Mouse (Mus musculus) embryonic facial prominence, embryonic 12.5 days (tissue): ENCODE measurements around the gene Arfgap2. TPM values are rescaled to one million over a fixed set of nuclear protein-coding genes. Genes with fewer than 3 reads are reported as not detected.

Source experiments
- ATAC-seq: fragments of 200-750 bp; cut with Nextera tagmentation; 2 replicates; pipeline ENCODE4 v1.8.0; 2017; ENCODE audit not compliant: insufficient number of reproducible peaks, insufficient read depth, low FRiP score, low TSS enrichment
- H3K27ac ChIP-seq: fragments of 300-500 bp; sonication (generic); 2 replicates; pipeline ENCODE4 v1.5.1; 2016; ENCODE audit warnings: mild to moderate bottlenecking
- H3K27me3 ChIP-seq: fragments of 300-500 bp; sonication (generic); 2 replicates; pipeline ENCODE4 v1.6.1; 2016; ENCODE audit warnings: mild to moderate bottlenecking, moderate library complexity
- H3K36me3 ChIP-seq: fragments of 300-500 bp; sonication (generic); 2 replicates; pipeline ENCODE4 v1.6.1; 2016; ENCODE audit warnings: mild to moderate bottlenecking
- H3K4me1 ChIP-seq: fragments of 300-500 bp; sonication (generic); 2 replicates; pipeline ENCODE4 v1.6.1; 2016
- H3K4me2 ChIP-seq: fragments of 300-500 bp; sonication (generic); replicated peaks from 2 replicates; pipeline ENCODE4 v1.6.1; 2016; ENCODE audit warnings: mild to moderate bottlenecking, moderate library complexity
- H3K4me3 ChIP-seq: fragments of 300-500 bp; sonication (generic); 2 replicates; pipeline ENCODE4 v1.5.1; 2016; ENCODE audit warnings: mild to moderate bottlenecking
- H3K9ac ChIP-seq: fragments of 300-500 bp; sonication (generic); 2 replicates; pipeline ENCODE4 v1.6.1; 2016; ENCODE audit warnings: mild to moderate bottlenecking, moderate library complexity
- H3K9me3 ChIP-seq: fragments of 300-500 bp; sonication (generic); 2 replicates; pipeline ENCODE4 v1.6.1; 2016; ENCODE audit warnings: mild to moderate bottlenecking, moderate library complexity
- WGBS: fragments of 180-500 bp; shearing (Covaris S2); methylation state at CpG from one replicate; pipeline ENCODE4 v1.1.7; 2016; 5-methylcytosine and 5-hydroxymethylcytosine counted together
- polyA plus RNA-seq: library from polyadenylated mRNA; unstranded; fragments of >200 nt; fragmentation: Nextera tagmentation; extraction: Ambion mirVana; gene quantifications from 2 replicates; pipeline ENCODE4 v1.2.1, GENCODE M21; 2016

Arfgap2 gene
- polyA plus RNA-seq, 1 experiment from 2014 or later: 95.9 TPM

DNA sequence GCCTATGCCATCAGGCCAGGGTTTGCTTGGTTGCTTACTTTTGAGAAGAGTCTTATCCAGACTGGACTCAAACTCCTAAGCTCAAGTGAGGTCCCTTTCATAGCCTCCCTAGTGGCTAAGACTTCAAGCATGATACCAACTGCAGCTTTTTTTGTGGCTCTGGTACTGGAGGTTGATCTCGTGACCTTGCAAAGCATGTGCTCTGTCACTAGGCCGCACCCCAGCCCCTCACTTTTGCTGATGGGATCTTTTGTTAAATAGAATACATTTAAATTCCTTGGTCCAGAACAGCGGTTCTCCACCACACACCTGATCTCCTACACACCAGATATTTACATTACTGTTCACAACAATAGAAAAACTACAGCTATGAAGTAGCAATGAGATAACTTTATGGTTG, 29.5 kb downstream of the Arfgap2 start:
- Histone ChIP-seq H3K9ac (no peak overlapping the region), H3K4me2 (no peak overlapping the region), H3K4me1 (peaks cover 15% of the 10 kb centered on the region), H3K27ac (no peak overlapping the region), H3K9me3 (no peaks in the 10 kb centered on the region), H3K36me3 (no peaks in the 10 kb centered on the region), H3K4me3 (no peak overlapping the region), H3K27me3 (no peaks in the 10 kb centered on the region)
- 88% methylated on average over 3 of the region's 3 CpGs for WGBS
- no peak for ATAC-seq

GRCm38 (mm10) chr2:91295895-91296294, 31.1 kb downstream of the Arfgap2 start:
- no peak overlapping the region for H3K4me2 ChIP-seq
- H3K9me3 ChIP-seq: no peaks in the 10 kb centered on the region
- H3K4me3 ChIP-seq: no peak overlapping the region
- H3K27me3 ChIP-seq: no peaks in the 10 kb centered on the region
- no peak overlapping the region for H3K27ac ChIP-seq
- H3K36me3 ChIP-seq: no peaks in the 10 kb centered on the region
- ATAC-seq: no peak
- H3K4me1 ChIP-seq: peaks cover 17% of the 10 kb centered on the region
- H3K9ac ChIP-seq: no peak overlapping the region
- WGBS: 90% methylated on average over 5 of the region's 5 CpGs

GRCm38 (mm10) chr2:91299156-91299555, 34.4 kb downstream of the Arfgap2 start:
- no peak overlapping the region for H3K27ac ChIP-seq

GRCm38 (mm10) chr2:91300784-91301183, 36.0 kb downstream of the Arfgap2 start:
- ATAC-seq: no peak
- Histone ChIP-seq H3K9ac (no peak overlapping the region), H3K4me2 (no peak overlapping the region), H3K9me3 (no peaks in the 10 kb centered on the region), H3K27ac (no peak overlapping the region), H3K36me3 (0 out of 2 replicates have a peak, but pooled peaks cover 3% of the 10 kb centered on the region), H3K27me3 (no peaks in the 10 kb centered on the region), H3K4me3 (no peak overlapping the region), H3K4me1 (0 out of 2 replicates have a peak, but pooled peaks cover 7% of the 10 kb centered on the region)
- 97% methylated on average over 2 of the region's 2 CpGs for WGBS

More at GRCm38 (mm10) chr2:91299156-91299555, 34.4 kb downstream of the Arfgap2 start:
- Histone ChIP-seq H3K36me3 (0 out of 2 replicates have a peak, but pooled peaks cover 2% of the 10 kb centered on the region), H3K4me1 (0 out of 2 replicates have a peak, but pooled peaks cover 7% of the 10 kb centered on the region), H3K9ac (no peak overlapping the region), H3K27me3 (no peaks in the 10 kb centered on the region), H3K4me2 (no peak overlapping the region), H3K4me3 (no peak overlapping the region), H3K9me3 (no peaks in the 10 kb centered on the region)
- WGBS: 54% methylated on average over 3 of the region's 3 CpGs
- no peak for ATAC-seq

- Histone ChIP-seq H3K9ac (no peak overlapping the region), H3K27me3 (no peaks in the 10 kb centered on the region), H3K27ac (no peak overlapping the region), H3K36me3 (0 out of 2 replicates have a peak, but pooled peaks cover 3% of the 10 kb centered on the region), H3K4me2 (no peak overlapping the region), H3K9me3 (no peaks in the 10 kb centered on the region), H3K4me1 (0 out of 2 replicates have a peak, but pooled peaks cover 7% of the 10 kb centered on the region), H3K4me3 (no peak overlapping the region)
- ATAC-seq: no peak
- 95% methylated on average over 2 of the region's 2 CpGs for WGBS
Observed at GRCm38 (mm10) chr2:91301836-91302235, 37.1 kb downstream of the Arfgap2 start.

DNA sequence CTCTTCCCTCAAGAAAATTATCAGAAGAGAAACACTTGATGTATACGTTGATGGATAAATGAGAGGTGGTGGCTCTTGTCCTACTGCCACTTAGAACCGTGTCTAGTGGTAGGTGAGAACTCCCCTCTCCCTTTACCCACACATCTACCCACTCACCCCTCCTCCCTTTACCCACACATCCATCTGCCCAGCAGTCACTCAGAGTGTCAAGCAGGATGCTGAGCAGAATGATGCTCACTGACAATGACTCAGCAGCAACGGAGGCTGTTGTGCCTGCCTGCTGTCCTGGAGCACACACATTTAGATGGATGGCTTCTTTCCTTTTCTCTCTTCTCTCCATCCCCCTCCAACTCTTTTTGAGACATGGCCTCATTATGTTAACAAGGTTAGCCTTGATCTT, 38.1 kb downstream of the Arfgap2 start:
- Histone ChIP-seq H3K4me3 (no peak overlapping the region), H3K9me3 (no peaks in the 10 kb centered on the region), H3K36me3 (0 out of 2 replicates have a peak, but pooled peaks cover 3% of the 10 kb centered on the region), H3K9ac (no peak overlapping the region), H3K4me2 (no peak overlapping the region), H3K4me1 (0 out of 2 replicates have a peak, but pooled peaks cover 7% of the 10 kb centered on the region), H3K27me3 (no peaks in the 10 kb centered on the region), H3K27ac (no peak overlapping the region)
- no peak for ATAC-seq
- WGBS: 81% methylated on average over 3 of the region's 3 CpGs

DNA sequence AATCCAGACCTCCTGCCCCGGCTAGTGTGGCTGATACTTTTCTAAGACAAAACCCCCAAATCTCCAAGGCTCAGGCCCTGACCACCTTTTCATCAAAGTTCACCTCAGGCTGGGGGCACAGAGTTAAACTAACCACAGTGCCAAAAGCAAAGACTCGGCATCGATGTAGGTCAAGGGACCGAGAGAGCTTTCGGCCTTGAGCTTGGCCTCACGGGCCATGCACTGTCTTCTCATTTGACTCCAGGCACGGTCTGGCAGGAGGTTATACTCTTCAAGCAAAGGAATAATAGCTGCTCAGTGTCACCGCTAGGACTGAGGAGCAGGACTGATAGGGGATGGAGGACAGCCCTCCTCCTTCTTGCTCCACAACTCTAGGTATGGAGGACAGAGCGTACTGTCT, 41.2 kb downstream of the Arfgap2 start:
- Histone ChIP-seq H3K27me3 (no peaks in the 10 kb centered on the region), H3K4me2 (no peak overlapping the region), H3K9me3 (no peaks in the 10 kb centered on the region), H3K4me3 (no peak overlapping the region), H3K27ac (no peak overlapping the region), H3K36me3 (0 out of 2 replicates have a peak, but pooled peaks cover 3% of the 10 kb centered on the region), H3K9ac (no peak overlapping the region), H3K4me1 (peaks cover 9% of the 10 kb centered on the region)
- ATAC-seq: no peak
- 92% methylated on average over 9 of the region's 9 CpGs for WGBS

DNA sequence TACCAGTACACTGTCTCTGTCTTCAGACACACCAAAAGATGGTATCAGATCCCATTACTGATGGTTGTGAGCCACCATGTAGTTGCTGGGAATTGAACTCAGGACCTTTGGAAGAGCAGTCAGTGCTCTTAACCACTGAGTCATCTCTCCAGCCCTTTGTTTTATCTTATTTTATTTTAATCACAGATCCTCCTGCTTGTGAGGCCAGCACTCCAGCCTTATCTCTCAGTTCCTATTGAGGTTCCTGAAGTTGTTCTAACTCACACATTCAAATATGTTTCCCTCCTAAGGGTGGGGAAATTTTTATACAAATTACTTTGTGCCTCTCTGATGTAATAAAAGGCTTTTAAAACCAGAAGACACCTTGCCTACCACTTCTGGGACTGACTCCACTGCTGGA, 41.8 kb downstream of the Arfgap2 start:
- Histone ChIP-seq H3K27me3 (no peaks in the 10 kb centered on the region), H3K4me1 (peaks cover 9% of the 10 kb centered on the region), H3K36me3 (0 out of 2 replicates have a peak, but pooled peaks cover 3% of the 10 kb centered on the region), H3K27ac (no peak overlapping the region), H3K9ac (no peak overlapping the region), H3K4me3 (no peak overlapping the region), H3K9me3 (no peaks in the 10 kb centered on the region), H3K4me2 (no peak overlapping the region)
- no peak for ATAC-seq

DNA sequence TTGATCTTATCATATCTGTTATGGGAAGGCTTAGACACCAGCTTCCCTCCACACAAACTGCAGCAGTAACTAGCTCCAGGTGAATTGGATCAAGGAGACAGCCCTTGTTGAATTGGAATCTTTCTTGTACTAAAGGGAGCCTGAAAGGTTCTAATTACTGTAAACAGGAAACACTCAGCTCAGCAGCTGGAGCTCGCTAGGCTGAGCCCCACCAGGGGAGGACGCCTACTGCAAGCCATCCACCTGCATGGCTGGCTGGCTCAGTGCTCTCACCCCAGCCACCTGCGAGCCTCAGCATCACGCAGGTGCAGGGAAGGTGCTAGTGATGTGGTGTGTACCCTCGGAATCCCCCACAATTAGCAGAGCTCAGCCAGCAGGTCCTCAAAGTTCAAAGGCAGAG, 43.9 kb downstream of the Arfgap2 start:
- Histone ChIP-seq H3K9ac (no peak overlapping the region), H3K4me3 (no peak overlapping the region), H3K9me3 (no peaks in the 10 kb centered on the region), H3K36me3 (0 out of 2 replicates have a peak, but pooled peaks cover 3% of the 10 kb centered on the region), H3K4me1 (peaks cover 15% of the 10 kb centered on the region), H3K4me2 (no peak overlapping the region), H3K27me3 (no peaks in the 10 kb centered on the region), H3K27ac (no peak overlapping the region)
- no peak for ATAC-seq
- 23% methylated on average over 5 of the region's 5 CpGs for WGBS

GRCm38 (mm10) chr2:91309546-91309945, 44.8 kb downstream of the Arfgap2 start:
- WGBS: 48% methylated on average over 3 of the region's 3 CpGs
- Histone ChIP-seq H3K4me2 (no peak overlapping the region), H3K4me3 (no peak overlapping the region), H3K9ac (no peak overlapping the region), H3K9me3 (no peaks in the 10 kb centered on the region), H3K36me3 (no peaks in the 10 kb centered on the region), H3K27ac (no peak overlapping the region), H3K4me1 (peaks cover 15% of the 10 kb centered on the region), H3K27me3 (no peaks in the 10 kb centered on the region)
- no peak for ATAC-seq

DNA sequence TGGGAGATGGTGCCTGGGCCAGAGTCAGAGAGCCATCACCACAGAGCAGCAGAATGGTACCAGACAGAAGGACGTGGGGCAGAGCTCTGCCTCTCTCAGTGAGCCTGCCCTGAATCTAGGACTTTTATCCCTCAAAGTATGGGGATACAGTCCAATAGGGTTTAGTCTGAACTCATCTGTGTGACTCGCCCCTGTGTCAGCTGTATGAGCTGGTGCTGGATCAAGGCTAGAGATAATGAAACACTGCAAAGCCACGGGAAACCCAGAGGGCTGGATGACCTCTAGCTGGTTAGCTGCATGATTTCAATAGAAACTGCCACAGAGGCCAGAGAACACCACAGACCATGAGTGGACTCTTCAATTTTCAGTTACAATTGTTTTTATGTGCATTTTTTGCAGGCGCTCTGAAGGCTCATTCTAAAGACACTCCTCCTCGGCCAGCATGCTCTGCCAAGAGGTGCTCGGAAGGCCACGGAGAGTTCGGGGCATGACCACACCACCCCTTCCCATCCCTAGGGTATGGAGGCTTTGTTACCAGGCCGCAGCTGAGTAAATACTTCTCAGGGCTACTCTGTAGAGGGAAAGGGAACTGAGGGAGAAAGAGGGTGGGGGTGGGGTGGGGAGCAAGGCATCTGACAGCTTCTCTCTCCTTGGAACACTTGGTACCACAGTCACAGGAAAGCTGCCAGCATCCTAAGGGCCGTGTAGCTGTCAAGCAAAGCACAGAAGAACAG, 48.0 kb downstream of the Arfgap2 start:
- no peak overlapping the region for H3K4me3 ChIP-seq
- no peak for ATAC-seq
- peaks cover 15% of the 10 kb centered on the region for H3K4me1 ChIP-seq
- H3K4me2 ChIP-seq: no peak overlapping the region
- 42% methylated on average over 10 of the region's 10 CpGs for WGBS
- H3K36me3 ChIP-seq: 0 out of 2 replicates have a peak, but pooled peaks cover 4% of the 10 kb centered on the region
- no peaks in the 10 kb centered on the region for H3K9me3 ChIP-seq
- H3K27ac ChIP-seq: 0 out of 2 replicates have a peak overlapping the region, but pooled peaks have one; percentile 54
- no peaks in the 10 kb centered on the region for H3K27me3 ChIP-seq
- no peak overlapping the region for H3K9ac ChIP-seq

- Histone ChIP-seq H3K9ac (no peak overlapping the region), H3K27ac (no peak overlapping the region), H3K27me3 (no peaks in the 10 kb centered on the region), H3K36me3 (0 out of 2 replicates have a peak, but pooled peaks cover 4% of the 10 kb centered on the region), H3K4me1 (peaks cover 9% of the 10 kb centered on the region; the same call in 1 of the 2 replicates), H3K4me3 (no peak overlapping the region), H3K4me2 (no peak overlapping the region), H3K9me3 (no peaks in the 10 kb centered on the region)
- 90% methylated on average over 7 of the region's 7 CpGs for WGBS
- no peak for ATAC-seq
Observed at GRCm38 (mm10) chr2:91314184-91314583, 49.4 kb downstream of the Arfgap2 start.
